Mouse (Mus musculus) hindbrain, embryonic 11.5 days (tissue): ENCODE results near the gene Galnt10. TPM values are rescaled to one million over a fixed set of nuclear protein-coding genes. Genes with fewer than 3 reads are reported as not detected.

Experiments used
- ATAC-seq: fragments of 200-750 bp; cut with Nextera tagmentation; 2 replicates; pipeline ENCODE4 v1.8.0; 2017; ENCODE audit warnings: mild to moderate bottlenecking, moderate TSS enrichment, moderate library complexity; ENCODE audit not compliant: low FRiP score
- DNase-seq: peaks from one replicate; pipeline ENCODE4 v3.0.0-alpha.2; 2015; ENCODE audit warnings: low spot score
- H3K27ac ChIP-seq: fragments of 300-500 bp; sonication (generic); 2 replicates; pipeline ENCODE4 v1.5.1; 2014; ENCODE audit warnings: mild to moderate bottlenecking, low read depth, low read length
- H3K27me3 ChIP-seq: fragments of 300-500 bp; sonication (generic); 2 replicates; pipeline ENCODE4 v1.6.1; 2014; ENCODE audit warnings: mild to moderate bottlenecking, low read length, moderate library complexity, mixed read lengths; ENCODE audit not compliant: control insufficient read depth, insufficient read depth
- H3K36me3 ChIP-seq: fragments of 300-500 bp; sonication (generic); 2 replicates; pipeline ENCODE4 v1.6.1; 2014; ENCODE audit warnings: mild to moderate bottlenecking, low read length, moderate library complexity, mixed read lengths; ENCODE audit not compliant: control insufficient read depth, insufficient read depth
- H3K4me1 ChIP-seq: fragments of 300-500 bp; sonication (generic); replicated peaks from 2 replicates; pipeline ENCODE4 v1.6.1; 2014; ENCODE audit warnings: low read length, mixed read lengths; ENCODE audit not compliant: control insufficient read depth, insufficient read depth
- H3K4me2 ChIP-seq: fragments of 300-500 bp; sonication (generic); replicated peaks from 2 replicates; pipeline ENCODE4 v1.6.1; 2014; ENCODE audit warnings: mild to moderate bottlenecking, low read depth, low read length
- H3K4me3 ChIP-seq: fragments of 300-500 bp; sonication (generic); 2 replicates; pipeline ENCODE4 v1.5.1; 2014; ENCODE audit warnings: low read depth, low read length
- H3K9ac ChIP-seq: fragments of 300-500 bp; sonication (generic); 2 replicates; pipeline ENCODE4 v1.6.1; 2014; ENCODE audit warnings: low read depth, low read length
- H3K9me3 ChIP-seq: fragments of 300-500 bp; sonication (generic); 2 replicates; pipeline ENCODE4 v1.6.1; 2016; ENCODE audit warnings: low read length; ENCODE audit not compliant: control insufficient read depth
- WGBS: fragments of 180-500 bp; shearing (Covaris S2); extraction: QIAGEN DNeasy Blood & Tissue Kit; methylation state at CpG from one replicate; pipeline ENCODE4 v1.1.7; 2014; 5-methylcytosine and 5-hydroxymethylcytosine counted together
- polyA plus RNA-seq: library from polyadenylated mRNA; unstranded; fragments of >200 nt; fragmentation: Nextera tagmentation; extraction: Ambion mirVana; gene quantifications from 2 replicates; pipeline ENCODE4 v1.2.1, GENCODE M21; 2014

Gene Galnt10
- polyA plus RNA-seq, 1 experiment from 2014 or later, result 9.7 TPM

- H3K4me1 ChIP-seq, result peaks cover 12% of the 10 kb centered on the region
- DNase-seq (no peak), ATAC-seq (no peak)
- no peaks in the 10 kb centered on the region for H3K27me3 ChIP-seq
- no peaks in the 10 kb centered on the region for H3K36me3 ChIP-seq
- H3K4me2 ChIP-seq, result no peak overlapping the region
- H3K9ac ChIP-seq, result no peak overlapping the region
- H3K27ac ChIP-seq, result no peak overlapping the region
- WGBS, result 92% methylated on average over 6 of the region's 6 CpGs
- no peak overlapping the region for H3K4me3 ChIP-seq
- no peaks in the 10 kb centered on the region for H3K9me3 ChIP-seq
Measured at GRCm38 (mm10) chr11:57658751-57659150, 13.5 kb downstream of the Galnt10 start.

- DNase-seq (no peak), ATAC-seq (no peak)
- Histone ChIP-seq H3K36me3 (no peaks in the 10 kb centered on the region), H3K4me3 (no peak overlapping the region), H3K9ac (no peak overlapping the region), H3K4me2 (no peak overlapping the region), H3K4me1 (peaks cover 7% of the 10 kb centered on the region; the same call in 1 of the 2 replicates), H3K27me3 (no peaks in the 10 kb centered on the region), H3K9me3 (no peaks in the 10 kb centered on the region), H3K27ac (no peak overlapping the region)
- WGBS, result 90% methylated on average over 4 of the region's 4 CpGs
Measured at GRCm38 (mm10) chr11:57660156-57660555, 14.9 kb downstream of the Galnt10 start.

GRCm38 (mm10) chr11:57660814-57661213, 15.6 kb downstream of the Galnt10 start:
- 76% methylated on average over 5 of the region's 5 CpGs for WGBS
- Histone ChIP-seq H3K36me3 (no peaks in the 10 kb centered on the region), H3K4me1 (peaks cover 7% of the 10 kb centered on the region; the same call in 1 of the 2 replicates), H3K9ac (no peak overlapping the region), H3K27ac (no peak overlapping the region), H3K4me2 (no peak overlapping the region), H3K27me3 (no peaks in the 10 kb centered on the region), H3K4me3 (no peak overlapping the region), H3K9me3 (no peaks in the 10 kb centered on the region)
- no peak for ATAC-seq
- no peak for DNase-seq

GRCm38 (mm10) chr11:57661492-57662229, 16.4 kb downstream of the Galnt10 start:
- Histone ChIP-seq H3K4me3 (no peak overlapping the region), H3K27ac (no peak overlapping the region), H3K9me3 (no peaks in the 10 kb centered on the region), H3K27me3 (no peaks in the 10 kb centered on the region), H3K36me3 (no peaks in the 10 kb centered on the region), H3K9ac (no peak overlapping the region), H3K4me1 (0 out of 2 replicates have a peak, but pooled peaks cover under 1% of the 10 kb centered on the region), H3K4me2 (no peak overlapping the region)
- 91% methylated on average over 19 of the region's 19 CpGs for WGBS
- DNase-seq (no peak), ATAC-seq (no peak)

GRCm38 (mm10) chr11:57662231-57662630, 17.0 kb downstream of the Galnt10 start:
- H3K4me1 ChIP-seq, result no peaks in the 10 kb centered on the region
- no peak overlapping the region for H3K9ac ChIP-seq
- H3K9me3 ChIP-seq, result no peaks in the 10 kb centered on the region
- no peak overlapping the region for H3K4me2 ChIP-seq
- H3K27ac ChIP-seq, result no peak overlapping the region
- WGBS, result 88% methylated on average over 4 of the region's 4 CpGs
- ATAC-seq (no peak), DNase-seq (no peak)
- no peaks in the 10 kb centered on the region for H3K36me3 ChIP-seq
- H3K27me3 ChIP-seq, result no peaks in the 10 kb centered on the region
- H3K4me3 ChIP-seq, result no peak overlapping the region

- DNase-seq (no peak), ATAC-seq (no peak)
- no peaks in the 10 kb centered on the region for H3K4me1 ChIP-seq
- no peak overlapping the region for H3K9ac ChIP-seq
- no peak overlapping the region for H3K4me3 ChIP-seq
- no peak overlapping the region for H3K4me2 ChIP-seq
- no peaks in the 10 kb centered on the region for H3K27me3 ChIP-seq
- no peaks in the 10 kb centered on the region for H3K36me3 ChIP-seq
- H3K9me3 ChIP-seq, result no peaks in the 10 kb centered on the region
- H3K27ac ChIP-seq, result no peak overlapping the region
- 79% methylated on average over 12 of the region's 12 CpGs for WGBS
Measured at GRCm38 (mm10) chr11:57663271-57663670, 18.0 kb downstream of the Galnt10 start.

GRCm38 (mm10) chr11:57664741-57665140, 19.5 kb downstream of the Galnt10 start:
- H3K36me3 ChIP-seq, result no peaks in the 10 kb centered on the region
- ATAC-seq (no peak), DNase-seq (no peak)
- H3K9ac ChIP-seq, result no peak overlapping the region
- H3K27me3 ChIP-seq, result no peaks in the 10 kb centered on the region
- H3K27ac ChIP-seq, result no peak overlapping the region
- H3K4me3 ChIP-seq, result no peak overlapping the region
- no peaks in the 10 kb centered on the region for H3K4me1 ChIP-seq
- no peak overlapping the region for H3K4me2 ChIP-seq
- no peaks in the 10 kb centered on the region for H3K9me3 ChIP-seq
- WGBS, result 80% methylated on average over 5 of the region's 5 CpGs

- no peak overlapping the region for H3K9ac ChIP-seq
- H3K4me2 ChIP-seq, result no peak overlapping the region
- H3K9me3 ChIP-seq, result no peaks in the 10 kb centered on the region
- WGBS, result 93% methylated on average over 8 of the region's 8 CpGs
- H3K27me3 ChIP-seq, result no peaks in the 10 kb centered on the region
- no peak for ATAC-seq
- DNase-seq, result no peak
- no peak overlapping the region for H3K27ac ChIP-seq
- 0 out of 2 replicates have a peak, but pooled peaks cover 4% of the 10 kb centered on the region for H3K4me1 ChIP-seq
- H3K36me3 ChIP-seq, result no peaks in the 10 kb centered on the region
- no peak overlapping the region for H3K4me3 ChIP-seq
Measured at GRCm38 (mm10) chr11:57668271-57668670, 23.0 kb downstream of the Galnt10 start.

GRCm38 (mm10) chr11:57669522-57669921, 24.3 kb downstream of the Galnt10 start:
- no peak overlapping the region for H3K27ac ChIP-seq
- no peaks in the 10 kb centered on the region for H3K9me3 ChIP-seq
- no peaks in the 10 kb centered on the region for H3K36me3 ChIP-seq
- no peak for ATAC-seq
- 0 out of 2 replicates have a peak, but pooled peaks cover 4% of the 10 kb centered on the region for H3K4me1 ChIP-seq
- H3K4me3 ChIP-seq, result no peak overlapping the region
- H3K27me3 ChIP-seq, result no peaks in the 10 kb centered on the region
- no peak for DNase-seq
- no peak overlapping the region for H3K4me2 ChIP-seq
- WGBS, result 89% methylated on average over 5 of the region's 6 CpGs
- no peak overlapping the region for H3K9ac ChIP-seq
